Mouse (Mus musculus): ENCODE measurements at regions not wholly inside any gene's neighbourhood (a gene's known extent, or its start where the extent isn't known, plus 50 kb on each side); places are given as distances from the start of the nearest gene placed in this dataset.
A peak's percentile ranks its signal among the peaks of the same experiment; 100 is the strongest.

DNA sequence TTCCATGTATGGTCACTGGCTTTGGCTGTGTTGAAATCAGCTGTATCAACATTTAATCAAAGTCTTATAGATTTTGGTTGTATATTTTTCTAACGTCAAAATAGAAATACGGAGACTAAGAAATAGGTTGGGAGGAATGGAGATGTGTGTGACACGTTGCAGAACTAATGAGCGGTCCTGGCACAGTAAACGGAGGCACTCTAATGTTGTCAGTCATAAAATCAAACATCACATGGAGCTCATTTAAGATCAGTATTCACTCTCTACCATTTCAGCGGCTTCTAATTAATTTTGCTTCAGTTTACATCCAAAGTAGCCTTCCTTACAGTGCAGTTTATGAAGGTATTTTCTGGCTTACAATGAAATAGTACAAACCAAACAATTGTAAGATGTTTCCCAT is 246.1 kb downstream of the Twistnb start:
- intact Hi-C loops (cut with DNase I; ENCODE audit: low total_unique reads), result no loop called here
- no peak for DNase-seq

DNA sequence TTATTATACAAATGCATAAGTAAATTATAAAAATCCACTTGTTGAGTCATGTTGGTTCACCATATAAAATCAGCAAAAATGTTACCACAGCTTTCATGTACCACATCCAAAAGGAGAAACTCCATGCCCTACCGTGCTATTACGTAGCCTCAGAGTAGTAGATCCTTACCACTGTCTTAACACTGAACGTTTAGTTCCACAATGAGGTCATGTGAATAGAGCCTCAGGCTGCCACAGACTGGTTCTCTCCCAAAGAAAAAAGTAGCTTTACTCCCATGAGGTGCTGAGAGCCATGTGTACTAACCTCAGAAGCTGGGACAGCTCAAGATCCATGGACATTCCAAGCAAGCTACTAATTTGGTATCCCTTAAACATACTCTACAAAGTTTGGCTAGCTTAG is 235.4 kb upstream of the Ferd3l start:
- DNase-seq, result no peak
- intact Hi-C loops (cut with DNase I; ENCODE audit: low total_unique reads), result no loop called here

DNA sequence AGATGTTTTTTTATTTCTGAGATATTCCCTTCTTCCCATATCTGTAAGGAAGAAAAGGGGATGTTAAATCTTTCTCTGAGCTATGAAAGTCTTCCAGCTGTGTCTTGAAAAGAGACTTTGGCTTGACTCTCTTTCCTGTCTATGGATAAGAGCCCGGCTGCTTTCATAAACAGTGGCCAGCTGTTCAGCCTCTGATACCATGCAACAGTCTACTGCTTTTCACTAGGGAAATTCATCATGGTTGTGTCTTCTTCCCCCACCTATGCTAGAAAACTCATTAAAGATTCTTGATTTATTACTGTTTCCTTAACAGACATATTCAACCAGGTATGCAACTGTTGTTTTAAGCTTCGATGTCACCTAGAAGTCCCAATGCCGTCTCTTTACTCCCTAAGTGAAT is 213.8 kb upstream of the Ferd3l start:
- no peak for DNase-seq
- intact Hi-C loops (cut with DNase I; ENCODE audit: low total_unique reads), result no loop called here

DNA sequence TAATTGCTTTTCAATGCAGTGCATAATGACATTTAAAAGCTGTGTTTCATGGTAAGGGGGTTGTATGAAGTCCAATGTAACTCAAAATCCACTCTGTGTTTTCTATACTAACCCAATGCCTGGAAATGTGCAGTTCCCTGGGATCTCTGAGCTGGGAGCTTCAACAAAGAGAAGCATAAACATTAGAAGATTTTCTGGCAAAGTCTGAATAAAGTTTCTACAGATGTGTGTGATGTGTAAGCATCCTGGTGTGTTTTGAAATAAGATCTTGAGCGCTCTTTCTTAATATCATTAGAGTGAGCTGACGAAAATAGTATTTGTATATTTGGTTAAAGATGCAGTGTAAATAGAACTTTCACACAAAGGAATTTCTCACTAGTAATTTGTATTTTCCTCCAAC is 212.2 kb upstream of the Ferd3l start:
- intact Hi-C loops (cut with DNase I; ENCODE audit: low total_unique reads), result no loop called here
- no peak for DNase-seq

- intact Hi-C loops (cut with DNase I; ENCODE audit: low total_unique reads), result no loop called here
- no peak for DNase-seq
Observed at GRCm38 (mm10) chr12:33717053-33717452, 211.2 kb upstream of the Ferd3l start.

DNA sequence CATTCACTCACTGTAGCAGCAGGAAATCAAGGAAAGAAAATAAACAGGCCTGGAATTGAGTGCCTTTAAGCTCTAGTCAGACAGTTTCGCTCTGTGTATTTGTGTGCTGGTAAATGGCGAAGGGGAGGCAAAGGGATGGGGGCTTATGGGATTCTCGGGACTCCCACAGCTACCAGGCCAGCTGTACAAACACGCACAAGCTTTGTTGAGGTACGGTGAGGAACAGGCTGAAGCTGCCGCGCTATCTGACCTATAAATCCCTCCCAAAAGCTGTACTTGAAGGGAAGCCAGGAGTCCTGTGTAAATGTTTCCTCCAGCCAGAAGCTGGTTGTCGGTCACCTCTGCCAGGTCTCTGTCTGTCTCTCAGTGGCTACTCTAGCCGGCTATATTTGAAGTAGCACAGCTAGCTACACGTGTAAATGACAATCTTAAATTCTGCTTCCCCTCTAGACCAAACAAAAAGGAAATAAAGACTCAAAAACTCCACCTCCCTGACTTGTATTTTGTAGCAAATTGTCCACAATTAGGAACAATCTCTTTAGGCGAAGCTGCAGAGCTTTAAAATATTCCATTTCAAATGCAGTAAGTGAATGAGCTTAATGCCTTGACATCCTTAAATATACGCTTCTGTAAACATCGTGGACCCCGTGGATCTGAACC is 210.5 kb upstream of the Ferd3l start:
- intact Hi-C loops (cut with DNase I; ENCODE audit: low total_unique reads), result no loop called here
- DNase-seq, result no peak

DNA sequence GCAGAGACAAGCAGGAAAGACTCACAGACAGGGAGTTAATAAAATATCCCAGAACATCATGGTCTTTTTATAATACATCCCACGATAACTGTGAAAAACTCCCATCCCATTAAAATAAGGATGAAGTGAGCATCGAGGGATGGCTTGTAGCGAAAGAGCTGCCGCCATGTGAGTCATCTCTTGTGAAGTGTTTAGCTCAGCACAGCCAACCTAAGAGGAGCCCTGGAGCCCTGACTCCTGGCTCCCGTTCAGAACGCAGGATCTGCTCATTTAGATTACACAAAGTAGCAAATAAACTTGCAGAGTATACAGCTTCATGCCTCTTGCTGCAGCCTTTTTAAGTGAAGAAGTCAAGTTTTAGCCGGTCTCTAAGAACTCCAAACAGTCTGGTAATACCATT is 209.2 kb upstream of the Ferd3l start:
- intact Hi-C loops (cut with DNase I; ENCODE audit: low total_unique reads), result no loop called here
- DNase-seq, result peak; percentile 27

GRCm38 (mm10) chr12:33731937-33732336 is 196.3 kb upstream of the Ferd3l start:
- intact Hi-C loops (cut with DNase I; ENCODE audit: low total_unique reads), result no loop called here
- DNase-seq, result no peak

DNA sequence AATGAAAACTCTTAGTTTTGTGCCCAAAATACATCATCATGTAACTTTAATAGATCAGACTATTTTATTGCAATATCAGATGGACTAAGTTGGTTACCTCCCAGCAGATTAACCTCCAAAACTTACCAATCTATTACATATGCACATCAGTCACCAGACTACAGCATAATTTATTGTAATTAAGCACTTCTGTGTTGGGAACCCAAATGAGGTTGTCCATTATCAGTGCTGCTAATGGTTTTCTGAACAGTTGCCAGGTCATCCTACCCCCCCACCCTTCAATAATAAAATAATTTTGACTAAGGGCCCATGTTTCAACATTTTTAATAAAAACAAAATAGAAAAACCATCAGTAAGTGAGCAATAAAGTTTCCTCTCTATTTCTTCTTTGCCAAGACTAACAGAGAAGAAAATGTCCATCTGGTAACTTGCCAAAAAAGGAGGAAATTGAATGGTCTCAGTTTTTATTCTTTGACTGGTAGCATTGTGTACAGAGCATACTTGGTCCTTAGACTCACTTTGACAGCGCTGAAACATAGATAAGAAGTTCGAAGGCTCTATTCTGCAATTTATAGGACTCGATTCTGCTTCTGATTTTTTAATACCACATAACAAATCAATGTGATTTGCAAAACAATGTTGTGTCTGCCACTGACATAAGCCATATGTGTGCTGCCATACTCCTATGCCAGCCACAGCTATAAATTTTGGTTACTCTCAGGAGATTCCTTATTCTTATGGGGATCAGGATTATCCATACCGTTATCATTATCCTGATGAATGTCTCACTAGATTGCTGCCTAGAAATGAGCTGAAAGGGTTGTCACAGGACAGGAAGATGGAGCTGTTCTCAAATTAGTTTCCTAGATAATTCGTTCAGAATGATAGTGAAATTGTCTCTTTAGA is 152.4 kb upstream of the Ferd3l start:
- intact Hi-C loops (cut with DNase I; ENCODE audit: low total_unique reads), result no loop called here

DNA sequence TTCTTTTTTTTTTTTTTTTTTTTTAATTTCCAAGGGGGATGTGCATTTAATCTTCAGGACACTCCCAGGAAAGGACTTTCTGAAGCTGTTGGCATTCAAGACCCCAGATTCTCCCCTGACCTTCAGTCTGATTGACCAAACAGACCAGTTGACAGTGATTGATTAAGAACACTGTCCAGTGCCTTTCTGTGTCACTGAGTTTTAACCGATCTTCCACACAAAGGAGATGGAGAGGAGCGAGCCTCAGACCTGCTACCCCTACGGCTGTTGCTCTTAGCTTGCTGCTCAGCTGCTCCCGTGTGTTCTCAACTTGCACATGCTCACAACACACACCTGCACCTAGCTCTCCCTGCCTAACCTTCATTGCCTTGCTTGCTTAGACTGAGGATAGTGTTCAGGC is 149.7 kb upstream of the Ferd3l start:
- no peak for DNase-seq
- intact Hi-C loops (cut with DNase I; ENCODE audit: low total_unique reads), result no loop called here

More for the DNA sequence above, 152.4 kb upstream of the Ferd3l start:
- no peak for DNase-seq

GRCm38 (mm10) chr12:33779898-33780297 is 148.3 kb upstream of the Ferd3l start:
- no peak for DNase-seq
- intact Hi-C loops (cut with DNase I; ENCODE audit: low total_unique reads), result no loop called here

DNA sequence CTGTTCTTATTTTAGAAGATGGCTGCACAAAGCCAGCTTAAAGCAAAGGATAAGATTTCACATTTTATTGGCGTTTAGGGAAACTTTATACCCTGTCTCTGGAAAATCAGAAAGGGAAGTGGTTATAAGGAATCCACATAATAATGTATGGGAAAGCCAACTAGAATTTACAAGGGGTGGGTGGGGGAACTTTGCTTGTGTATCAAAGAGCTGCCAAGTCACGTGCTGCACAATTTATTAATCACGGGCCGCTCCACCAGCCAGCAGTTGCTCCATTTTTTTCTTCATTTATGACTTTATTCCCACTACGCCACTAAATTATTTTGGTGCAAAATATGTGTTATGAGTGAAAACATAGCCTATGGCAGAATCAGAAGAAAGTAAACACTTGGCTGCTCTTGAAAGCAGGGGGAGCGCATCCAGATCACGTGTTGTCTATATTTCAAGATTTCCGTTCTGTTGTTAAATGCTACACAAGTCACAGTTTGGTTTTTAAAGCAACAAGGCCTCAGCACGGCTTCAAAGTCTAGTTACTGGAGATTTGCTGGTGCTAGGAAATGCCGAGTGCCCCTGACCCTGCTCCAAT is 123.9 kb upstream of the Ferd3l start:
- intact Hi-C loops (cut with DNase I; ENCODE audit: low total_unique reads), result no loop called here
- DNase-seq, result no peak

- intact Hi-C loops (cut with DNase I; ENCODE audit: low total_unique reads), result no loop called here
- DNase-seq, result no peak
Observed at GRCm38 (mm10) chr12:33825571-33825970, 102.7 kb upstream of the Ferd3l start.

GRCm38 (mm10) chr12:33849088-33849487 is 79.1 kb upstream of the Ferd3l start:
- intact Hi-C loops (cut with DNase I; ENCODE audit: low total_unique reads), result no loop called here
- DNase-seq, result no peak

DNA sequence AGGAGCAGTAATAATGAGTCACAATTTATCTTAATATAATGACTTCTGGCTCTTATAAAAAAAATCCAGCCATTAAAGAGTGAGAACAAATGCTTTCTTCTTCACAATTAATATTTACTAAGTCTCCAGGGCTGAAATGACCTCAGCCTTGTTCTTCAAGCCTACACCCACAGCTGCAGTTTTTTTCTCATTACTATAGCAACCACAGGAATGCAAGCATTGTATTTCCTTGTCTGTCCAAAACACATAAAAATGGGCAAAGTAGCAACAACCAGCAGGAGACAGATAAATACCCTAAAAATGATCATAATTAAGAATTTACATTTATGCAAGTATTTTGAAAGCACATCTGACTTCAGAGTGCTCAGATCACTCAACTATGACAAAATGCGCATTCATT is 76.5 kb upstream of the Ferd3l start:
- DNase-seq, result no peak
- intact Hi-C loops (cut with DNase I; ENCODE audit: low total_unique reads), result no loop called here

Measured in gastrocnemius, postnatal 14 days (tissue).